Mouse (Mus musculus) cerebellum, postnatal 10 days (tissue): ENCODE data around the gene Man2a2.
A peak's percentile ranks its signal among the peaks of the same experiment; 100 is the strongest.
"Not testable (repeated sequence)": the region's sequence is repeated elsewhere in the genome, so short reads cannot be mapped to it uniquely, and the experiment has no call there.

Source experiments
- DNase-seq, 2 experiments: peaks; one replicate each; pipeline ENCODE4 v3.0.0; 2021; ENCODE audit warnings: mixed read lengths in 2 of 2

The Man2a2 gene

GRCm38 (mm10) chr7:80330278-80330677 lies 40.9 kb downstream of the Man2a2 start:
- DNase-seq, result peak in 1 of 2 experiments; percentile 39

DNA sequence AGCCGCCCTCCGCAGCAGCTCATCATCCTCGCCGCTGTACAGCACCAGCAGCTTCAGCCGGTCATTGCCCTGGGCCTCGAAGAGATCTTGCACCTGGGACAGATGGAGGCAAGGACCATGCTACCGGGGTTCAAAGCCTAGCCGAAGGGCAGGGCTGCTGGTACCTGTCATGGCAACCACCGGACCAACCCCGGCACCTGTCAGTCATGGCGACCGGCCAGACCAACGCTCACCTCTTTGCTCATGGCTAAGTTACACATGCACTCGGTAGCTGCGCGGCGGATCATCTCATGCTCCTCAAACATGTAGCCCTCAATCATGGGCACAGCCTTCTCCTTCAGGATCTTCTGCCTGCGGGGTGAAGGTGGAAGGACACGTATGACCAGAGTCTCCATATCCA lies 45.1 kb downstream of the Man2a2 start:
- DNase-seq, result peak in 1 of 2 experiments; percentile 45

- DNase-seq, result no peak
These were observed 45.8 kb downstream of the Man2a2 start for GRCm38 (mm10) chr7:80325292-80325868.

- not testable (repeated sequence) for DNase-seq
These were observed 46.4 kb downstream of the Man2a2 start for GRCm38 (mm10) chr7:80324816-80325119.

DNA sequence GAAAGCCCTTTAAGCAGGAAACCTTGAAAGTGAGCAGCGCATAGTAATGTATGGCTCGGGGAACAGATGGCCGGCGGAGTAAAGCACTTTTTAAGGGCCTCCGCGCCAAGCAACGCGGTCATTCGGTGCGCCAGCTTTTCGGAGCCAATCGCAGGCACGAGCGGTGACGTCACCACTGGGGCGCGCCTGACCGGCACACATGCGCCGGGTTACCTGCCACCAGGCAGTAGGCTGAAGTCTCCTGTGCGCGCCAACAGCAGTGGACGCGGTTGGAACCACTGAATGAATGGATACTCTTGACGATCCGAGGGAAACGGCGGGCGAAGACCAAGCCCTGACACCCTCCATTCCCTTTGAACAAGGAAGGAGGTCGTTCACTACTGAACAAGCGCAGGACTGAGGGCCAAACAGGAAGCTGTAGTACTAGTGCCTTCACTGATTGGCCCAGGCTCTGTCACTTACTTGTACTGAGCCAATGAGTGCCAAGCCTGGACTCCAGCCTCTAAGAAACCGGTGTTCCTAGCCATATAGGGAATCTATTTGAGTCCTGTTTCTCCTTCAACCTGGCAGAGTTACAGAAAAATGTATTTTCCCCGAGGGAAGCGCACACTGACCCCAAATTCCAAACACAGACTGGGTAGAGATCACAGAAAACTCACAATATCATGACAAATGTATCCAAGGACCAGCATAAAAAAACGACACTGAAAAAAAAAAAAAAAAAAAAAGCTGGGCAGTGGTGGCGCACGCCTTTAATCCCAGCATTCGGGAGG lies 46.9 kb downstream of the Man2a2 start, which contains the start of gene Rccd1:
Gene Rccd1 (minus strand): TSS at position 412 of the 773 bp plus-strand sequence.
- peak; percentile 98 to 99 for DNase-seq

DNA sequence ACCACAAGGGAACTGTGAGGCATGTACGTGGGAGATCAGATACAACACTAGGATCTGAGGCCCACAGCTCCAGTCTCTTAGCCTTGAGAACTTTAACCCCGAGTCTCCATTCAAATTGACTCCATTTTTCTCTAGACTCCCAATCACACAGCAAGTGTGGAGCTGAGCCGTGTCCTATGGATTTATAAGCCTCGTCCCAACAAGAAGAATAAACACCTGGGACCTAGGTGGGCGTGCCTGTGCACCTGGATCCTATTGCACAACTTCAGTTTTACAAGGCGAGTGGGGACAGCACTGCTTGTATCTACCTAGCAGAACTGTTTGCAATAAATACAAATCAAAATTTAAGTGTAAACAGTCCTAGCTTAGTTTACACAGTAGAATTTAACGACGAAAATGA lies 47.8 kb downstream of the Man2a2 start:
- DNase-seq, result no peak

GRCm38 (mm10) chr7:80319846-80320496 lies 51.2 kb downstream of the Man2a2 start:
- no peak for DNase-seq

DNA sequence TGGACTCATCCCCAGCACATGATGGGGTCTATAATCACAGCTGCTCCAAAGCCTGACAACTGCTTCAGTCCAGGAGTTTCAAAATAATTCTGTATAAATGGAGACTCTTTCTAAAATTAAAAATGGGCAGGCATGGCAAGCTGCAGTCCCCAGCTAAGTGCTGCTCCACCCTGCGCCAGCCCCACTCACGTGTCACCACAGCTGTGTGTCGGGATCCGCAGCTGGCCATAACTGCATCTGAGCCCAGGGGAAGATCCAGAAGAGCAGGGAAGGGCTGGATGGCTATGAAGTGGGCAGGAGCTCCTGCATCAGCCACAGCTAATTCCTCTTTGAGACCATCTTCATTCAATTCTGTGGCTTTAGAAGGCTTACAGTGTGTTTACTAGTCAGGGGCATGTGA lies 52.5 kb downstream of the Man2a2 start:
- no peak for DNase-seq

DNA sequence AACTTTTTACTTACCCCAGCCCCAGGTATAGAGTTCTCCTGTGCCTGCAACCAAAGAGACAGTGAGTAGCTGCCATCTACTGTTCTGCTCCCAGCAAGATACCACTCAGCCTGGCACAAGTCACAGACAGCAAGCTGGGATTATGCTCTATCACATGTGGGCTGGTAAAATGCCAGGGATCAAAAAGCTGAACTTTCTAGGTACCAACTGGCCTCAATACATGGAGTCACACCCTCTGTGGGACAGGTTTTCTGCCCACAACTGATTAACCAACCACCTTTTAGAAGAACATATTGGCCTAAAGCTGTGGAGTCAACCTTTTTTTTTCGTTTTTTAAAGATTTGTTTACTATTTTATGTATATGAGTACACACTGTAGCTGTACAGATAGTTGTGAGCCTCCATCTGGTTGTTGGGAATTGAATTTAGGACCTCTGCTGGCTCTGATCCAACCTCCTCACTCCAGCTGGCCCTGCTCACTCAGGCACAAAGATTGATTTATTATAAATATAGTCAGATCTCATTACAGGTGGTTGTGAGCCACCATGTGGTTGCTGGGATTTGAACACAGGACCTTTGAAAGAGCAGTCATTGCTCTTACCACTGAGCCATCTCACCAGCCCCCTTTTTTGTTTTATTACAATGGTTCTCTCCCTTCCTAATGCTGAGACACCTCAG lies 53.6 kb downstream of the Man2a2 start:
- DNase-seq, result peak in 1 of 2 experiments; percentile 39

- no peak for DNase-seq
These were observed 55.4 kb downstream of the Man2a2 start for GRCm38 (mm10) chr7:80315733-80316132.

DNA sequence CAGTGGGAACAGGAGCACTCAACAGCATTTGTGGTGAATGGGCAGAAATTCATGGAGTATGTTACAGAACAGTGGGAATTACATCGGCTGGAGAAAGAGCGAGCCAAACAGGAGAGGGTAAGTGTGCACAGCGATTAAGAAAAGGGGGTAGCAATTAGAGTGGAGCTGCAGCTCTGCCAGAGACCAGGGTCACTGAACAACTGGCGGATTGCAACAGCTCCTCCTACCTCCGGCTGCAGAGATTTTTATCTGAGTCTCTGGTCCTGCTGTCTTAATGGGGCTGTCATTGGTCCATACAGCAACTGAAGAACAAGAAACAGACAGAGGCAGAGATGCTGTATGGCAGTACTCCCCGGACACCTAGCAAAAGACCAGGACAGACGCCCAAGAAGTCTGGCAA lies 60.4 kb downstream of the Man2a2 start:
- DNase-seq, result no peak

- no peak for DNase-seq
These were observed 63.4 kb downstream of the Man2a2 start for GRCm38 (mm10) chr7:80307766-80308165.

- no peak for DNase-seq
These were observed 69.7 kb downstream of the Man2a2 start for GRCm38 (mm10) chr7:80301522-80301921.

GRCm38 (mm10) chr7:80299568-80299967 lies 71.6 kb downstream of the Man2a2 start:
- DNase-seq, result no peak
